Mouse (Mus musculus): Measurements from ENCODE around the gene Slc28a3.
A peak's percentile ranks its signal among the peaks of the same experiment; 100 is the strongest.

Gene Slc28a3

DNA sequence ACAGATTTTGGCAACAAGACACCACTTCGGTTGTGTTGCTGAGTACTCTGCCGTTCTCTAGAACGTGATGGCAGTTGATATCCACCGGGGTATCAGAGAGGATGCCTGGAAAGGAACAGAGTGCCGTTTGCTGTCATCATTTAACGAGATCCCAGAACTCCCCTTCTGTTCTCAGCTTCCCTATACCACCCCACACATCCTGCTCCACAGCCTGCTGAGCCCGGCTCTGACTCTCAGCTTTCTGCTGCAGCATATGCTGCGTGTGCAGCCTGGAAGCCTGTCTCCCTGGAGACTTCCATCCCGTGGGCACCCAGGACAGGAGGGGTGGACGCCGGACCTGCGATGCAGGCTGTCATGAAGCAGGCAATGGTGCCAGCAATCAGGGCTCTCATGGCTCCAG lies 52.5 kb downstream of the Slc28a3 start:
- DNase-seq: no peak

DNA sequence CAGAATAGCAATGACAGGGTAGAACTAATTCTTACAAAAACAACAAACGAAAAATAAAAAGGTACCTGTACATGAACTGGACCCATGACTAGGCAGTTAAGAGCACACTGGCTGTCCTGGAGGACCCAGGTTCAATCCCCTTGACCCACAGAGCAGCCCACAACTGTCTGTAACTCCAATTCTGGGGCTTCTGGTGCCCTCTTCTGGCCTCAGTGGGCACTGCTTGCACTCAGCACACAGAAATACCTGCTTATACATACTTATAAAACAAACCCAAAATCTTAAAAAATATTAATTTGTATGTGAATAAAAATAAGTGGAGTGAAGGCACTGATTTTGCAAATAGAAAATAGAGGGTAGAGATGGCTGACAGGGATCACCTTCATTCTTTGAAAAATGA lies 54.7 kb downstream of the Slc28a3 start:
- peak; percentile 17 to 31 for DNase-seq

DNA sequence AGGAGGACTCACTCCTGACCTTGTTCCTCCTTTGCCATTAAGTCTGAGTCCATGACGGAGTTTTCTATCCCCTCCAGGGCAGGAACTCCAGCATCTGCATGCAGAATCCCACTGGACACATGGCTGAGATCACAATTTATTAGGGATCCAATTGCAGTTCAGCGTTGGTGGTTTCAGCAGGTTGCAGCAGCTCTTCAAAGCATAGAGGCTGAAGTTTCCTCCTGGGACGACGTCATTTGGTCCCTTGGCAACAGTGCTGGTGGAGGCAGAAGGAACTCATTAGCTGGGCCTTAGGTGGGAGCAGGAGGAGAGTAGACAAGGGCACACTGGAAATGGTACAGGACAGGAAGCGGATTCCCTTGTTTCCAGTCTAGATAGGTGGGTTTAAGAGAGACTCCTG lies 55.1 kb downstream of the Slc28a3 start:
- no peak for DNase-seq

DNA sequence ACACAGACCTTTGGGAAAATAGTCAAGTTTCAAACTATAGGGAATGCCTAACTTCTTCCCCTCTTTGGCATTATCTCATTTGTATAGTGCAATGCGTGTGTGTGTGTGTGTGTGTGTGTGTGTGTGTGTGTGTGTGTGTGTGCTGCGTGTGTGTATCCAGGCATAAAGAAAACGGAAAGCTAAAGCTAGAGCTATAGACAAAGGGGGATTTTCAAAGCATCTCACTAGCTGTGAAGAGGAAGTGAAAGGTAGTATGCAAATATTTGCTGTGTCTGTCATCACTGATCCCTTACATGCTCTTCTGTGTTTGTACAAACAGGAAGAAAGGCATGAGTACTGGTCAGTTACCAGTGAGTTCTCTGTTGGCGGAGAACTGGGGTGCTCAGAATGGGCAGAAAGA lies 58.8 kb downstream of the Slc28a3 start:
- no peak for DNase-seq

DNA sequence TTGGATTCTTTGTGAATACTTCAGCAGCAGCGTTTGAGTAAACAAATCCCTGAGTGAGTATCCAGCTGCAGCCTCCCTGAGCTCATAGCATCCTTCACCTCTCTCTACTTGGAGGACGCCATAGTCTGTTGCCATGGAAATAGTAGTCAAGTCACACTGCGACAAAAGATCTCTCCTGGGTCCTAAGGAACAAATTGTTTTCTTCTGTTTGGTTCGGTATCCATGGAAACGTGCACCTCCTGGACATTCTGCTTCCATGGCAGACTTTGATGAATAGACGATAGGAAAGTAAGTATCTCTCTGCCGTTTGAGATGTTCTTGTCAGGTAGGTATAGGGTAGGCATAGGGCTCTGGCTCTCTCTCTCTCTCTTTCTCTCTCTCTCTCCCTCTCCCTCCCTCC lies 63.1 kb downstream of the Slc28a3 start:
- no peak for DNase-seq

DNA sequence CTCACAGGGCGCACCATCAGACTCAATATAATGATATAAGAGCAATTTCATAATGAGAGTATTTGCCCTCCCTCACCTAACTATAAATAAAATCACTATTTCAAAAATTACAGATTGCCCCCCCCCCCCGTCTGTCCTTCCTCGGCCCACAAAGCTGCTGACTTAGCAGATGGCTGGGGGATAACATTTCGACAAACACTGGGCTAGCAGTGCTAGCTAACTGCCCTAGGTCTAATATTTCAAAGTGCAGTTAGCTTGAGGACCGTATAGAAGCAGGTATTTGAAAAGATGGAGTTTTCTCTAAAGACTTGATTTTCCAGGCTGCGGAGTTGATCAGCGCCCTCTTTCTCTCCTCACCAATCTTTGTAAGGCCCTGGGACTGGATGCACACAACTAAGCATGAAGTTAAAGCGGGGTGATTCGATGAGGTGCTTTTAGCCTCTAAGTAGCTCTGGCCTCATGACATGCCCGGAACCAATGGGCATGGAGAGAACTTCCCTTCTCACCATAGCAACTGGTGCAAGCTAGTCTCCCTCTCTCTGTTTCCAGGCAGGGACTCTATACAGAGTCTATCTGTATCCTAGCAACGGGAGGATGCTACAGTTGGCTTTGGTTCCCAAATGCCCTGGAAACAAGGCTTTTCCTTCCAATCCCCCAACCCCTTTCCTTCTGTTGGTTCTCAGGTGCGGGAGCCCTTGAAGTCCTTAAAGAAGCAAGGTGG lies 66.8 kb downstream of the Slc28a3 start:
- DNase-seq: no peak

DNA sequence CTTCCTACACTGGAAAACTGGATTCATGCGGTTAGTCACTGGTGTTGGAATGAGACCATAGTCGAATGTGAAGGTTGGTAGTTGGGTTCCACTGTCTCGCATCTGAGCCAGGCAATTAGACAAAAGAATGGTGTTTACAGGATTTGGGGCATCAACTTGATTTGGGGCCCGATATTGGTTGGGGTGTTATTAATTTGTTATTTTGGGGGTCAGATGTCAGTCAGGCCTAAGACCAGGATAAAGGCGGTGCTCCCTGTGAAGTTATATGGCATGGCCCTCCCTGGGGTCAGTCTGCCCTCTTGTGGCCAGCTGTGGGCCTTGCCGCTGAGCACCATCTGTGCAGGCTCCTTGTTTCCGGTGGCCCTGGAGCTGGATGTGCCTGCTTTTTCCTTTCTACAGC lies 67.6 kb downstream of the Slc28a3 start:
- peak; percentile 88 to 90 for DNase-seq

DNA sequence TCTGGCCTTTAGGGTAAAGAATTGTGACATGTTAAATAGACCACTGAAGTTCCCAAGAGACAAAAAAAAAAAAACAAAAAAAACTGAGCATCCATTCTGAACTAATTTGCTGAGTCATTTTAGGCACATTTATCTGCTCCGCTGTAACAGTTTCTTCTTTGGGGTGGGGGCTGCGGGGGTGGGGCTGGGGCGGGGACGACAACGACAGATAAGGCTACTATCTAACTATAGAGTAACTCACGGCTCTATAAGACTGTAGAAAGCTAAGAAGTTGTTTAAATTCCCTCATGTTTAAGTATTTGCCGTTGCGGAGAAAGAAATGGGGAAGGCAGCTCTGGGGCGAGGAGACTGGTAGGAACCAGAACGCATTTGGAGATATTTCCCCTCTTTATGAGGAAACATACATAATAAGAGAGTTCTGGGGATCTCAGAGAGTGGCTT lies 68.1 kb downstream of the Slc28a3 start:
- no peak for DNase-seq

DNA sequence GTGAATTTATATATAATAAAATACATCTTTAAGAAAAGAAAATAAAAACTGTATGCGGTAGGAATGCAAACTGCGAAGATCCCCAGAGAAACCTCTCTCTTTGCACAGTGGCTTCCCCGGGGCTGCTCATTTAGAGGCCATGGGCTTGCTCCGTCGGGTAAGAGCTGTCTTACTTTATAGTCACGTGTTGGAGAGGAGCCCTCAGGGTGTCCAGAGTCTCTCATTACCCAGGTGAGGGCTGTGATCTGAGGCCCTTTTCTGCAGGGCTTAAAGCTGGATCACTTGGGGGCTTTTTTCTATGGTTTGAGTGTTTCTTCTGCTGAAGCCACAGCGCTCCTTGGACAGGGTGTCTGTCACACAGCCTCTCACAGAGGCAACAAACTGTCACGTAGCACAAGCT lies 68.5 kb downstream of the Slc28a3 start:
- no peak for DNase-seq

DNA sequence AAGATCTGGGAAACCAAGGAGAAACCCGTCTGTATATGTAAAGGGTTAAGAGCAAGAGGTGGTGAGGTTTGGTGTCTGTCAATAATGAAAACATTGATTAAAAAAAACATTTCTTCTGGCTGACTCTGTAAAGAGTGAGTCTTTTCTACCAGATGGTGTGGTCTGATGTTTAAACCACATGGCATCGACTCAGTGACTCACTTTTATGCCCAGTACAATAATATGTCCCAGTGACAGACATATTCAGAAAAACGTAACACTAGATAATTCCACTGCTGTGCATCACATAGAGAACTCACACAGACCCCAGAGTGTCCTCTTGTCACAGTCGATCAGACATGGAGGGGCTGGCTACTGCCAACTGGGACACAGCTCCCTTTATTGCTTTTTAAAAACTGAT lies 69.1 kb downstream of the Slc28a3 start:
- DNase-seq: no peak

DNA sequence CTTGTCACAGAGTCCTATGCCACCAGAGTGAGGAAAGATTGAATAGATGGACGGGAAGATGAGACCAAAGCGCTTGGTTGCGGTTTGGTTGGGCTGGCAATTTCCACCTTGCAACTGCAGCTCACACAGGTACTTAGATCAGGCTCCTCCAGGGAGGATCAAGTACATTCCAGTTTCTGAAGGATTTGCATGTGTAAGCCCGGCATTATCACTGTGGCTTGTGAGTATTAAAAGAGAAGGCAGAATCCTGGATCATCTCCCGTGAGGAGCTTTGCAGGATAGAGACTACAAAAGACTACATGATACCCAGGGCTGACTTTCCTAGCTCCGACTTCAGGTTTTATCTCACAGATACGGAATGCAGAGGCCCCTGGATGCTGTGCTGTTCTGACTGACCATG lies 71.7 kb downstream of the Slc28a3 start:
- DNase-seq: no peak

DNA sequence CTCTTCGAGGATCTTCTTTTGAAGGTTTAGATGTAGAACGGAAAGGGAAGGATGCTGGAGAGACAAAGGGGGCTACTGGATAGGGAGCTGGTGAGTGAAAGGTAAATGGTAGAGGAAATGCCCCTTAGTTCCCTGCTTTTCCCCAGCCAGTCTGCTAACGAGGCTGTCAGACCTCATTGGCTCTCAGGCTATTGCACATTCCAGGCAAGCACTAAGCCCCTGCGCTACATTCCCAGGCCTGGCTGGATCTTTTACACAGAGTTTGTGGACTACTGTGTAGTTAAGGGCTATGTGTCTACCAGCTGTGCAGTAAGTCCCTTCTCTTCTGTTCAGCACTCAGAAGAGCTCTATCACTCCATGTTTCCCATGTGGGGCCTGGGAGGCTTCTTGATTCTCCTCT lies 72.3 kb downstream of the Slc28a3 start:
- DNase-seq: peak in 1 of 2 experiments; percentile 8

DNA sequence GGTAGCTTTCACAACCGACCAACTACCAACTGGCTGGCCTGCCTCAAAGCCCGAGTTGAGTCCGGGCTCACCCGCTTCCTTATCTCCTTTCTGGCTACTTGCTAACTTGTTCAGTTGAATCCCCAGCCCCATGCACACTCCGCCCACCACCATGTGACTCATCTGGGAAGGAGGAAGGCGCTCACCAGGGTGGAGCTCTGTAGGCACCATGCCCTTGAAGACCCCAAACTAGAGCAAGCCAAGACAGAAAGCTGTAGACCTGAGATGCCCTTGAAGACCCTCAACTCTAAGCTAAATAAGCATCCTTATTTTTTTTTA lies 72.8 kb downstream of the Slc28a3 start:
- DNase-seq: no peak

DNA sequence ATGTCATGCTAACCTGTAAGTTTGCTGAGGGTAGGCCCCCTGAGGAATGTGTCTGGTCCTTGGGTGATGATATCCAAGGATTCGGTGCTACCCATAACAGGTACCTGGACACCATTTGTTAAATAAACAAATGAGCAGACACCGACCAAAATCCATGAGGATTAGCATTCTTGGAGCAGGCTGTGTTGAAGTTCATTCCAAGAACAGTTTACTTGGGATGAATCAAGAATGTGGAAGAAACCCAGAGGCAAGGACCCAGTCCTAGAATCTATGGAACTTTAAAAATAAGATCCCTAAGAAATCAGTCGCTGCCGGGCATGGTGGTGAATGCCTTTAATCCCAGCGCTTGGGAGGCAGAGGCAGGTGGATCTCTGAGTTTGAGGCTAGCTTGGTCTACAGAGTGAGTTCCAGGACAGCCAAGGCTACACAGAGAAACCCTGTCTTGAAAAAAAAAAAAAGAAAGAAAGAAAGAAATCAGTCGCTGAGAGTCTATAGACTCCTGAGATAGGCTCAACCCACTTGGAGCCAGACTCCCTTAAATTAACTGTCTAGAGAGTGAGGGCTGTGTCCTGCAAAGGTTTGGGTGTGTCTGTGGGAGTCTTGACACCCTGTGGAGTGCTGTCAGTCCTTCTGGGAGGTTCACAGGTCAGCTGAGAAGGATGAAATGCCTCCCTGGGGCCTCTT lies 73.3 kb downstream of the Slc28a3 start:
- DNase-seq: no peak

DNA sequence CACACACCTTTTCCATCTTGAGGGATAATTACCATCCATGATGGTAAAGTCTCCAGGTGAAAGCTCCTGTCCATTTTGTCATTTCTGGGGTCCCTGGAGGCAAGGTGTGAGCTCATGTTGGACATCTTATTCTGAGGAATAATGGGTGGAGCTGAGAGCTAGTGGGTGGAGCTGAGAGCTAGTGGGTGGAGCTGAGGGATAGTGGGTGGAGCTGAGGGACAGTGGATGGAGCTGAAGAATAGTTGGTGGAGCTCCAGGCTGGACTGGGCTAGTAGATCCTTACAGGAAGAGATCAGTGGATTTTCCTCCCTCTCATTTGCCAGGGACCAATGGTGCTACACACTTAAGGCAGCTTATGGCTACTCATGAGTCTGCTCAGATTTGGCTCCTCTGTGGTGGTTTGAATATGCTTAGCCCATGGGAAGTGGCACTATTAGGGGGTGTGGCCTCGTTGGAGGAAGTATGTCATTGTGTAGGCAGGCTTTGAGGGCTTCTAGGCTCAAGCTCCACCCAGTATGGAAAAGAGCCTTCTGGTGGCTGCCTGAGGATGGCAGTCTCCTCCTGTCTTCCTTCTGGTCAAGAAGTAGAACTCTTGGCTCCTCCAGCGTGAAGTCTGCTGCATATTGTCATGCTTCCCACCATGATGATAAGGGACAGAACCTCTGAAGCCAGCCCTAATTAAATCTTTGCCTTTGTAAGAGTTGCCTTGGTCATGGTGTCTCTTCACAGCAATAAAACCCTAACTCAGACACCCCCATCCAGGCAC lies 74.0 kb downstream of the Slc28a3 start:
- DNase-seq: no peak

DNA sequence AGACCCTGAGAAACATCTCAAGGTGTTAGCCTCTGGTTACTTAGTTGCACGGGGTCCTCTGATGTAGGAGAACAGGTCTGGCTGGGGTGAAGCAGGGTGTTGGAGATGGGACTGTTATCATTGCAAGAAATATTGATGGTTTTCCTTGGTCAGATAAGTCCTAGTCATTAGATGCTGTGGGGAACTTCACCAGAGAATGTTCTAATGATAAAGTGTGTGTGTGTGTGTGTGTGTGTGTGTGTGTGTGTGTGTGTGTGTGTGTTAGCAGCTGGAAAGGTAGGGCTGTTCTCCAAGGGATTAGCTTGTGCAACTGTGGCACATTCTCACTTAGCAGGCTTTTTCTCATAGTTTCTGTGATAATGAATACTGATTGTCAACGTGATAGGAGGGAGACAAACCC lies 75.4 kb downstream of the Slc28a3 start:
- DNase-seq: no peak

DNA sequence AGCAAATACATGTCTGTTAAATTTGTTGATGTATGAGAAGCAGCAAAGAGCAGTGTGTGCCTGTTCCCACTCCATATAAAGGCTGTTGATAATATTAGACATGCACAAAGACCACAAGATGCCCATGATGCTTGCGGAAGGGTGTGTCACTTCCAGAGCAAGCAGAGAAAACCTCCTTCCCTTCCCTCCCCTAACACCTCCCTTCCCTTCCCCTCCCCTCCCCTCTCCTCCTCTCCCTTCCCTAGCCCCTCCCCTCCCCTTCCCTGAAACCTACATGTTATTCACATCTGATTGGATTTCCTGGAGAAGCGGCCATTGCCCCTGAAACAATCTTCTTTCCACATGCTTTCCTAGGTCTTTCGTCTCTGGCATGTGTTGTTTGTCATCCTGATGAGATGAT lies 75.8 kb downstream of the Slc28a3 start:
- DNase-seq: no peak

DNA sequence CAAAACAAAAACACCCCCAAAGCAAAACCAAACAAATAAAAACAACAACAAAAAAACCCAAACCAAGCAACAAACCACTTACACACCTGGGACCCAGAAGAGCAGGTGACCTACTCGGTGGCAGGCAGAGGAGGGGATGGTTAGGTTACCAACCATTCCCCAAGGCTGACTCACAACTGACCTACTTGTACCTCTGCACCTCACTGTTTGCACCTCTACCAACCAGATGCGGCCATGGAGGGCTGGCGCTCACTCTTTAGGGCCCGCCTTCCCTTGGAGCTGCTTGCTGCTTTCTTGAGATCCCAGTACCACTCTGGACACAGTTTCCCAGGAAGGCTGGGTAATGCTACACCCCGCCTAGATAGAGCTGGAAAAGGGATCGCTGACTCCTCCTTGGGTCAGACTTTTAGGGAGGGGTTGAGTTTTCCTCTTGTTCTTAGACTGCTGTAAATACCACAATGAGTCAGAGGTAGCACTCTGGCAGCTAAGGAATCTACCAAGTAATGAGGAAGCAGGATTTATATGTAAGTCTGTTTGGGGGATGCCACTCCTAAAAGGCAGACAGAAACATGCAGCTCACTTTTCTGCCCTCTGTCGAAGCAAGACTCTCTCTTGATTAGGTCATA lies 76.3 kb downstream of the Slc28a3 start:
- DNase-seq: no peak

DNA sequence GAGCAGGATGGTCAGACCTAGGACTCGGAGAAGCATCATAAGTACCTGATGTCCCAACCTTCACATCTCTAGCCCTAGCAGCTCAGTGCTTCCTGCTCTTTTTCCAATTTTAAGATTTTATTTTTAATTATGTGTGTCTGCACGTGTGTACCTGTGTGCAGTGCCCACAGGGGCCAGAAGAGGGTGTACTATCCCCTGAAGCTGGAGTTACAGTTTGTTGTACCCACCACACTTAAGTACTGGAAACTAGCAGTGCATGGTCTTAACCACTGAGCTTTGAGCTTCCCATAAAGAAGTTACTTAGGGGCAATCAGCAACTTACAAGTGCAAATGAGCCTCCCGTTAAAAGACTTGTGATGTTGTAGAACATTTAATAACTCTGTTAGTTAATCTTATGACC lies 86.1 kb downstream of the Slc28a3 start:
- DNase-seq: no peak

DNA sequence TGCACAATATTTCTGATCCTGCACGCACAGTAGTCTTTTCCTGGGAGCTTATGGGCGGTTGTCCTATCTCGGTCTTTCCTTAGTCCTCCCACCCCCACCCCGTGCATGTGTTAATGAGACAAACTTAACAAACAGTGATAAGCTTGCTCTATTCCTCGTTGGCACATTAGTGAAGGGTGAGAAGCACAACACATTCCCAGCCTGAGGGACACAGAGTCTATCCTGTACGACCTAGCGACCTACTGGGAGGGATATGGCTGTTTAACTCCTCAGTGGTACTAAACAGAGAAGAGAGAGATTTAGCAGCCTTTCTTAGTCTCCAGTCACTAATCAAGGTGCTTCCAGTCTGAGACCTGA lies 86.9 kb downstream of the Slc28a3 start:
- DNase-seq: no peak

DNA sequence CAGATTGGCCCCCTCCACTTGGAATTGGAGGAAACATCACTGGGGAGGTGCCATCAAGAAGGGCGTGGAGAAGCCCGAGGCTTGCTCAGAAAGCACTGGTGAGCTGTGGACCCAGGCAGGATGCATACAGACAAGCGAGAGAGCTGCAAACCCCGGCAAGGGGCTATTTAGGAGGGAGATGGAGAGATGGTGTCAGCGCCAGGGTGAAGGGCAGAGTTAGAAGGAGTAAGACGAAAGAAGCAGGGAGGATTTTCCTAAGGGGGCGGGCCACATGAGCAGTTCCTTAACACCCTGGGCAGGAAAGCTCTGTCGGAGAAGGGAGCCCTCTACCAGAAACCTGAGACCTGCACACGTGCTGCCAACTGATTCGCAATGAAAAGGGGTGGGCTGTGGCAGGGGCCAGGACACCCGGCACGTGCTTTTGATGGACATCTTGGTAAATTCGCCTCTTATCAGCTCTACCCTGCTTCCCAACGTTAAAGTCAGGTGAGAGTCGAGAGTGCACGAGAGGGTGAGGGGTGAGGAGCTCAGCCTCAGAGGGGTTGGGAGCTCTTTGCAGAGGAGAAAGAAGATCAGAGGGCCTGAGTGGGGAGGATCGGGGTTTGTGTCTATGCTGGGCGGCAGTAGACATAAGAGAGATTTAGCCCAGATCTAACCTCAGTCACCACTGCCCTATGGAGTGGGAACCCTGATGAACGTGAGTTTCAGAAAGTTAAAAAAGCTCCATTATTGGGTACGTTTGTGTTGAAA lies 87.5 kb downstream of the Slc28a3 start:
- DNase-seq: peak in 1 of 2 experiments; percentile 28

DNA sequence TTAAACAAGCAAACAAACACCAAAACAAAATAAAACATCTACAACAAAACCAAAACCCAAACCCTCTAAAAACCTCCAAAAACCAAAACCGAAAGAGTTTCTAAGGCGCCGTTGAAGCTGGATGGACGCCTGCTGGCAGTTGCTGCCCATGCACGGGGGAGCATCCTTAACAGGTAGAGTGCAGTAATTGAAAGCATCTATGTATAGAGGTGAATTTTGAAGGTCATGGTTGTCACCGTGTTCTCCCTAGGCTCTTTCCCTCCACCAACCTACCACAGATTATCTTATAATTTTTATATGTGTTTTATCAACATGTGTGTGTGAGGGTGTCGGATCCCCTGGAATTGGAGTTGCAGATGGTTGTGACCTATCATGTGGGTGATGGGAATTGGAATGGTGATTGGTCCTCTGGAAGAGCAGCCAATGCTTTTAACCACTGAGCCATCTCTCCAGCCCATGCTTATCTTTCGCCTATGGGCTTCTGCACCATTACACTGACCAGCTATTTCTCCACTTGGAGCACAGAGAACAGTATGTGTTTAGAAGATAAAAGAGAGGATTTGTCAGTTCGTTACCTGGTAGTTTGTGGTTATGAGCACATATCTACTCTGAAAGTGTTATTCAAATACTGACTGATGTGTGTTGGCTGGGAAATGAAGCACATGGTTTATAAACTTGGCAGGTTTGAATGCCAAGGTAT lies 89.2 kb downstream of the Slc28a3 start:
- DNase-seq: no peak

All from kidney, postnatal 4 days (tissue).